Mouse (Mus musculus) v-Abl transformed pro-B cells (cell line): ENCODE results near the gene Blzf1.

ENCODE experiments used
- in situ Hi-C, 2 experiments: fragments of 400-800 bp; cut with MboI; formaldehyde crosslinking; loops; one replicate each; pipeline ENCODE4 v1.15.1; 2025; ENCODE audit not compliant: unreplicated experiment in 2 of 2

Blzf1 gene

GRCm38 (mm10) chr1:164303821-164304220 lies 3.5 kb downstream of the Blzf1 start, which contains the start of gene Nme7:
TSS of gene Nme7 (plus strand) at chr1:164304121.
- in situ Hi-C loops: loop anchor here (25.0 kb wide), 1 partner anchor 1158 kb away; the partner anchor contains the start of genes Dcaf6 (in 2 of the 2) and Mpc2 (in 2 of the 2)

GRCm38 (mm10) chr1:164301949-164302348 lies 5.3 kb downstream of the Blzf1 start:
- in situ Hi-C loops: loop anchor here (25.0 kb wide), 1 partner anchor 1160 kb away; the partner anchor contains the start of genes Dcaf6 (in 2 of the 2) and Mpc2 (in 2 of the 2)

GRCm38 (mm10) chr1:164296473-164296872 lies 10.8 kb downstream of the Blzf1 start:
- in situ Hi-C loops: no loop called here

- in situ Hi-C loops: no loop called here
Observed at GRCm38 (mm10) chr1:164294071-164294470, 13.2 kb downstream of the Blzf1 start.

GRCm38 (mm10) chr1:164292040-164292439 lies 15.2 kb downstream of the Blzf1 start:
- in situ Hi-C loops: no loop called here

- in situ Hi-C loops: no loop called here
Observed at GRCm38 (mm10) chr1:164287406-164287805, 19.9 kb downstream of the Blzf1 start.

- in situ Hi-C loops: no loop called here
Observed at GRCm38 (mm10) chr1:164284007-164284406, 23.3 kb downstream of the Blzf1 start.

- in situ Hi-C loops: no loop called here
Observed at GRCm38 (mm10) chr1:164279332-164279731, 28.0 kb downstream of the Blzf1 start.

GRCm38 (mm10) chr1:164276552-164276951 lies 30.7 kb downstream of the Blzf1 start:
- in situ Hi-C loops: no loop called here

GRCm38 (mm10) chr1:164275455-164275954 lies 31.8 kb downstream of the Blzf1 start, which contains the start of gene Ccdc181:
TSS of gene Ccdc181 (plus strand) at chr1:164275585.
- in situ Hi-C loops: no loop called here

- in situ Hi-C loops: no loop called here
Observed at GRCm38 (mm10) chr1:164273659-164274058, 33.6 kb downstream of the Blzf1 start.

GRCm38 (mm10) chr1:164270941-164271340 lies 36.3 kb downstream of the Blzf1 start:
- in situ Hi-C loops: no loop called here

GRCm38 (mm10) chr1:164261553-164261952 lies 45.7 kb downstream of the Blzf1 start:
- in situ Hi-C loops: no loop called here

GRCm38 (mm10) chr1:164260171-164261028 lies 46.9 kb downstream of the Blzf1 start:
- in situ Hi-C loops: no loop called here

- in situ Hi-C loops: no loop called here
Observed at GRCm38 (mm10) chr1:164254836-164255235, 52.5 kb downstream of the Blzf1 start.

GRCm38 (mm10) chr1:164252551-164252950 lies 54.7 kb downstream of the Blzf1 start:
- in situ Hi-C loops: no loop called here

GRCm38 (mm10) chr1:164251438-164251837 lies 55.9 kb downstream of the Blzf1 start:
- in situ Hi-C loops: no loop called here

GRCm38 (mm10) chr1:164250391-164251150 lies 56.7 kb downstream of the Blzf1 start:
- in situ Hi-C loops: no loop called here

- in situ Hi-C loops: no loop called here
Observed at GRCm38 (mm10) chr1:164249332-164249711, 58.0 kb downstream of the Blzf1 start.

GRCm38 (mm10) chr1:164248465-164249331 lies 58.6 kb downstream of the Blzf1 start, which contains the start of gene Slc19a2:
TSS of gene Slc19a2 (plus strand) at chr1:164249046.
- in situ Hi-C loops: no loop called here
